Mouse (Mus musculus) liver (tissue): ENCODE results near the gene Nmt1.
A peak's percentile ranks its signal among the peaks of the same experiment; 100 is the strongest.

ENCODE experiments used
- DNase-seq: peaks from one replicate; pipeline ENCODE4 v3.0.0-alpha.2; 2020; ENCODE audit warnings: mixed read lengths

Gene Nmt1

GRCm38 (mm10) chr11:103081631-103082030 is 53.6 kb downstream of the Nmt1 start:
- DNase-seq, result no peak

GRCm38 (mm10) chr11:103093306-103093705 is 65.3 kb downstream of the Nmt1 start:
- no peak for DNase-seq

- DNase-seq, result no peak
Measured at GRCm38 (mm10) chr11:103093862-103094833, 66.2 kb downstream of the Nmt1 start.

- no peak for DNase-seq
Measured at GRCm38 (mm10) chr11:103095107-103095670, 67.2 kb downstream of the Nmt1 start.

GRCm38 (mm10) chr11:103095801-103096200 is 67.8 kb downstream of the Nmt1 start:
- no peak for DNase-seq

- no peak for DNase-seq
Measured at GRCm38 (mm10) chr11:103096979-103097894, 69.2 kb downstream of the Nmt1 start.

- no peak for DNase-seq
Measured at GRCm38 (mm10) chr11:103098531-103099190, 70.7 kb downstream of the Nmt1 start.

GRCm38 (mm10) chr11:103099352-103099940 is 71.5 kb downstream of the Nmt1 start:
- no peak for DNase-seq

GRCm38 (mm10) chr11:103100361-103100760 is 72.4 kb downstream of the Nmt1 start:
- no peak for DNase-seq

- DNase-seq, result peak; percentile 89
Measured at GRCm38 (mm10) chr11:103101481-103101865, 73.5 kb downstream of the Nmt1 start, which contains the start of the genes Plcd3 and Acbd4. Gene Plcd3, minus strand, starts transcription at chr11:103101658. Gene Acbd4, plus strand, starts transcription at chr11:103101682.

GRCm38 (mm10) chr11:103101866-103102501 is 74.0 kb downstream of the Nmt1 start:
- DNase-seq, result peak; percentile 71

- peak; percentile 98 for DNase-seq
Measured at GRCm38 (mm10) chr11:103102725-103103349, 74.8 kb downstream of the Nmt1 start.

- DNase-seq, result no peak
Measured at GRCm38 (mm10) chr11:103103621-103104020, 75.6 kb downstream of the Nmt1 start.

GRCm38 (mm10) chr11:103104469-103104868 is 76.5 kb downstream of the Nmt1 start:
- DNase-seq, result peak; percentile 85

- DNase-seq, result no peak
Measured at GRCm38 (mm10) chr11:103105180-103105725, 77.3 kb downstream of the Nmt1 start.

- DNase-seq, result no peak
Measured at GRCm38 (mm10) chr11:103105810-103106209, 77.8 kb downstream of the Nmt1 start.

- DNase-seq, result peak; percentile 85
Measured at GRCm38 (mm10) chr11:103106386-103106785, 78.4 kb downstream of the Nmt1 start.

GRCm38 (mm10) chr11:103111301-103111700 is 83.3 kb downstream of the Nmt1 start:
- no peak for DNase-seq

- DNase-seq, result peak; percentile 55
Measured at GRCm38 (mm10) chr11:103111881-103112551, 84.0 kb downstream of the Nmt1 start.

- DNase-seq, result no peak
Measured at GRCm38 (mm10) chr11:103112552-103112912, 84.5 kb downstream of the Nmt1 start.
